ENCODE assay signal across 26 mouse cellular contexts in genomic region chr2:105030505-105030904, GRCm38 (mm10).
"Had no signal": no experiment of that assay in that cellular context is flagged by ENCODE, and none has a peak within 500 bp of the region (broad histone marks: within the 10 kb centered on the region; RNA-seq: fewer than 3 reads in every experiment).

No protein-coding gene starts in this region.

- H3K9me3 ChIP-seq: heart, embryonic 12.5 days; hindbrain, embryonic 10.5 days; hindbrain, embryonic 13.5 days; hindbrain, embryonic 15.5 days; kidney, embryonic 15.5 days; limb, embryonic 10.5 days; limb, embryonic 12.5 days; liver, embryonic 13.5 days; liver, embryonic 15.5 days had no signal

- H3K4me3 ChIP-seq: gastrocnemius, adult 2 months; heart, embryonic 12.5 days; hindbrain, embryonic 10.5 days; hindbrain, embryonic 13.5 days; hindbrain, embryonic 15.5 days; kidney, embryonic 15.5 days; layer of hippocampus, adult 2 months; left cerebral cortex, adult 2 months; limb, embryonic 10.5 days; limb, embryonic 12.5 days; liver, embryonic 13.5 days; liver, embryonic 15.5 days had no signal

- H3K9ac ChIP-seq: heart, embryonic 12.5 days; hindbrain, embryonic 13.5 days; hindbrain, embryonic 15.5 days; kidney, embryonic 15.5 days; limb, embryonic 12.5 days; liver, embryonic 13.5 days; liver, embryonic 15.5 days had no signal

- ATAC-seq: hindbrain, postnatal 0 days; intestine, embryonic 16.5 days had no signal

- H3K36me3 ChIP-seq: heart, embryonic 12.5 days; hindbrain, embryonic 10.5 days; hindbrain, embryonic 13.5 days; hindbrain, embryonic 15.5 days; kidney, embryonic 15.5 days; limb, embryonic 10.5 days; limb, embryonic 12.5 days; liver, embryonic 13.5 days; liver, embryonic 15.5 days had no signal

- H3K4me1 ChIP-seq: hindbrain, embryonic 13.5 days; hindbrain, embryonic 15.5 days; limb, embryonic 12.5 days; liver, embryonic 13.5 days; liver, embryonic 15.5 days had no signal

- H3K4me2 ChIP-seq: heart, embryonic 12.5 days; hindbrain, embryonic 13.5 days; hindbrain, embryonic 15.5 days; kidney, embryonic 15.5 days; limb, embryonic 12.5 days; liver, embryonic 13.5 days; liver, embryonic 15.5 days had no signal

- DNase-seq: gastrocnemius, adult 2 months; gastrocnemius, postnatal 10 days; gastrocnemius, postnatal 25 days; heart, adult 18-20 months; heart, postnatal 10 days; heart, postnatal 4 days; kidney, adult 11 months; kidney, adult 2 months; kidney, adult 9 months; kidney, postnatal 25 days; kidney, postnatal 4 days; liver; liver, embryonic 13.5 days had no signal

- H3K27me3 ChIP-seq: hindbrain, embryonic 13.5 days; hindbrain, embryonic 15.5 days; limb, embryonic 12.5 days; liver, embryonic 13.5 days had no signal

- H3K27ac ChIP-seq: gastrocnemius, adult 2 months; hindbrain, embryonic 10.5 days; hindbrain, embryonic 13.5 days; hindbrain, embryonic 15.5 days; hindbrain, postnatal 0 days; kidney, embryonic 15.5 days; kidney, postnatal 0 days; layer of hippocampus, adult 2 months; left cerebral cortex, adult 2 months; limb, embryonic 10.5 days; limb, embryonic 12.5 days; liver, embryonic 13.5 days; liver, embryonic 15.5 days had no signal
